Mouse (Mus musculus) lung, postnatal 14 days (tissue): ENCODE data around the gene Sirt3.
A peak's percentile ranks its signal among the peaks of the same experiment; 100 is the strongest.

ENCODE experiments used
- DNase-seq: peaks from one replicate; pipeline ENCODE4 v3.0.0; 2021

Gene Sirt3

DNA sequence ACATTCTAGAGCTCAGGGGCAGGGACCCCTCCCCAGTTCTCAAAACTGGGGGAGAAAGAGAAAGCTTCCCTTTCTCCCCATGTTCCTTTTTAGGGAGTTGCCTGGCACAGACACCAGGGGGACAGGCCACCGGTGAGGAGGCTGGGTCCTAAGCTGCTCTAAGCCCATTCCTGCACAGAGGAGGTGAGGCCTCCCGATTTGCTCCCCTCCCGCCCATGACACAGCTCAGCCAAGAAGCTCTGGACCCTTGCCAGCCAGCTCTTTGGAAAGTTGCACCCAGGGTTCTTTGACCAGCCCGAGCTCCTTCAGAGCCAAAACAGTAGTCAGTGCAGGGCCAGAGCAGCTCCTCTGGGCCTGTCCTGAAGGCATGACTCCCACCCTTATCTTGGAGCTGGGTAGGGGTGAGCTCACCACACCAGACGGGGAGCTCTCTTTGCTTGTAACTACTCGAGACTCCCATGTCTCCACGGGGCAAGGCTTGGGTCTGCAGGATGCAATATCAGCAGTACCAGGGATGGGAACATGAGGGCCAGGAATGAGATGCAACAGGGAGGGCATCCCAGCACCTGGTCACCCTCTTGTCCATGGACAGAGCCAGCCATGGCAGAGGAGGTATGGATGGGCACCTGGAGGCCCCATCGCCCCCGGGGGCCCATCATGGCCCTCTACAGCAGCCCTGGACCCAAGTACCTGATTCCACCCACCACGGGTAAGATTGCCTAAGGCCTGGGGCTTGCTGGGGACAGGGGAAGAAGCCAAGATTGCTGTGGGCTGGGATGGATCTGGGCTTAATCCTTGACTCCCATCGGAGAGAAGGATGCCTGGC is 34.1 kb downstream of the Sirt3 start, which contains the start of gene Odf3:
Gene Odf3, plus strand, starts transcription at position 51 of the 826 bp plus-strand sequence.
- DNase-seq = peak; percentile 46

- DNase-seq = no peak
Measured at GRCm38 (mm10) chr7:140846676-140847075, 35.4 kb downstream of the Sirt3 start.

DNA sequence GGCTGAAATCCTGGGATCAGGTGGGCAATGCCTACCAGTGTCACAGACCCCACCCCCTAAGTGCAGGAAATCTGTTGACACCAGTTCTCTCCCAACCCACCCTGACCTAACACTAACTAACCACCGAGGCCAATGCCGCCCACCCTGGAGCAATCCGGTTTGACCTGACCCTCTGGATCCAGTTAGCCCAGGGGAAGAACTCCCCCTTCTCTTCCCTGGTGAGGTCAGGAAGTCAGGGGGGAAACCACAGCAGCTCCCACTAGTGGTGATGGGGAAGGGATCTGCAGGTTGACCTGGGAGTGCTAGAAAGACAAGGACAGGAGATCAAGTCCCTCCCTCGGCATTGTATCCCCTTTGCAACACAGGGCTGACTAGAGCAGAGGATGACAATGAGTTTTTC is 36.4 kb downstream of the Sirt3 start:
- no peak for DNase-seq

GRCm38 (mm10) chr7:140844905-140845665 is 37.0 kb downstream of the Sirt3 start, which contains the start of gene Scgb1c1:
Gene Scgb1c1, plus strand, starts transcription at chr7:140845547.
- DNase-seq = peak; percentile 98

DNA sequence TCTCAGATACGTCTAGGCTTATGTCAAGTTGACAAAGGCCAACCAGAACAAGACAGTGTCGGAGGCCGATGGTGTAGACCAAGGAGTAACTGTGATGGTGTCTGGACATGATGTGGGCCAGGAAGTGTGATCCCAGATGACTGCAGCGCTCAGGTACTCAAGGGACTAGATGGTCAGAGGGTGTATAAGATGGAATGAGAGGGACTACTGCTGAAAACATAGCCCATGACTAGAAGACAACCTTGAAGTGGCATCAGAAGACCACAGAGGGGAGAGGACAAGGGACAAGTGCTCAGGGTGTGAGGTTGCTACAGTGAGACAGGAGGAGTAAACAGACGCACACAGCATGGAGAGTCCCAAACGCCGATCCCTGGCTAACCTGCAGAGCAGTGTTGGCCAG is 38.3 kb downstream of the Sirt3 start:
- no peak for DNase-seq

GRCm38 (mm10) chr7:140840750-140841735 is 41.1 kb downstream of the Sirt3 start:
- no peak for DNase-seq

DNA sequence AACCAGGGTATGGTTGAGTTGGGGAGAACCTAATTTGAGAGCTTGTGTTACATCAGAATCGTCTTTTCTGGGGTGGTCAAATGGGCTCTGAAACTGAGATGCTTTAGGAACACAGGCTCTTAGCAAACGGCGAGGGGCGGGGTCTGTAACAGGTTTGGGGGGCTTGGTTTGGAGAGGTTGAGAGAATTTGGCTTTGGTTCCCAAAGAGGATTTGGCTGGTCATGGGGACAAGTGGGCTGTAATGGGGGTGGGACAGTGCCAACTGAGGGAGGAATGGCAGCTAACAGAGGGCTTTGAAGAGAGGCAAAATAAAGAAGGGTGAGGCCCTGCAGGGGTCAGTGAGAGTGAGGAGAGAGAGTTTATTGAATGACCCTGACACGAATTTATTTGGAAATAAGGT is 42.6 kb downstream of the Sirt3 start:
- DNase-seq = no peak

DNA sequence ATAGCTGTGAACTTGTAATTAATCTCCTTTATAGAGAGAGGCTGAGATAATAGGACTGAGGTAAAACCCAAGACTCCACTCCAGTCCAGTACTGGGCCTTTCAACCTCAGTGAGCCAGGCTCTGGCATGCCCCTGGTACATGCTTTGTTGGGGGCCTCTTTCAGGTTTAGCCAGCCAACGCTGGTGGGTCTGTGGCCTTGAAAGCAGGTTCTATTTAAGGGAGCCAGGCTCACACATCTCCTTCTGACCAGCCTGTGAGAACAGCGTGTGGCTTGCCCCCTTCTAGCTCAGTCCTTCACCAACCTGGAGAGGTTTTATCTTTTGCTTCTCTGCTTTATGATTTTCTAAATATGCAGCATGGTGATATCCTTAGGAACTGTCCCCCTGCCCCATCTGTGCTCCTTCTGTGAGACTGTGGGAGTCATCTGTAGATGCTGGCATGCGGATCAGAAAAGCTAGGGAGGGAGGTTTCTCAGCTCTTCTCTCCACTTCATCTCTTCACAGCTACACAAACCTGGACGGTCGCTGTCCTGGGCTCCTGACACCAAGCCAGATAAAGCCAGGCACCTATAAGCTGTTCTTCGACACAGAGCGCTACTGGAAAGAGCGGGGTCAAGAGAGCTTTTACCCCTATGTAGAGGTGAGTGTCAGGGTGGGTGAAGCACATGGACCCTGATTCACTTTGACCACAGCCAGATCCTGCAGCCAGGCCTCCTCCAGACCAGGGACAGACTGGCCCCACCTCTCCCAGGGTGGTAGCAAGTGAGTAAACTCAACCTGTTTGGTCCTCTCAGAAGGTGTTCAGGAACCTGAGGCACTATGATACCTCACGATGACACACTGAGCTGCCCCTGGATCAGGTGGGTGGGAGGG is 45.6 kb downstream of the Sirt3 start:
- DNase-seq = no peak

- DNase-seq = no peak
Measured at GRCm38 (mm10) chr7:140835758-140836087, 46.4 kb downstream of the Sirt3 start.

GRCm38 (mm10) chr7:140834968-140835757 is 46.9 kb downstream of the Sirt3 start, which contains the start of gene Urah:
Gene Urah, plus strand, starts transcription at chr7:140835018.
- peak; percentile 31 for DNase-seq

- DNase-seq = no peak
Measured at GRCm38 (mm10) chr7:140833341-140833740, 48.8 kb downstream of the Sirt3 start.

- no peak for DNase-seq
Measured at GRCm38 (mm10) chr7:140831447-140831846, 50.7 kb downstream of the Sirt3 start.

- DNase-seq = peak; percentile 24
Measured at GRCm38 (mm10) chr7:140828171-140828881, 53.8 kb downstream of the Sirt3 start.

- no peak for DNase-seq
Measured at GRCm38 (mm10) chr7:140822731-140823130, 59.4 kb downstream of the Sirt3 start.

GRCm38 (mm10) chr7:140821653-140822329 is 60.3 kb downstream of the Sirt3 start, which contains the start of gene Zfp941:
Gene Zfp941, minus strand, starts transcription at chr7:140822178.
- DNase-seq = no peak

GRCm38 (mm10) chr7:140821305-140821652 is 60.8 kb downstream of the Sirt3 start:
- no peak for DNase-seq

GRCm38 (mm10) chr7:140820173-140820572 is 61.9 kb downstream of the Sirt3 start:
- no peak for DNase-seq
